Mouse (Mus musculus): ENCODE data around the gene Itga8.

The Itga8 gene

GRCm38 (mm10) chr2:12294060-12294459 lies 7.7 kb downstream of the Itga8 start:
- DNase-seq (ENCODE audit: low spot score in 2 of 2) = no peak

- DNase-seq (ENCODE audit: low spot score in 2 of 2) = no peak
Measured at GRCm38 (mm10) chr2:12293458-12293857, 8.3 kb downstream of the Itga8 start.

GRCm38 (mm10) chr2:12292023-12292820 lies 9.5 kb downstream of the Itga8 start:
- DNase-seq (ENCODE audit: low spot score in 2 of 2) = peak; percentile 81 to 90

- peak in 1 of 2 experiments; percentile 51 for DNase-seq (ENCODE audit: low spot score in 2 of 2)
Measured at GRCm38 (mm10) chr2:12290235-12290634, 11.5 kb downstream of the Itga8 start.

GRCm38 (mm10) chr2:12287831-12288230 lies 13.9 kb downstream of the Itga8 start:
- DNase-seq (ENCODE audit: low spot score in 2 of 2) = no peak

- DNase-seq (ENCODE audit: low spot score in 2 of 2) = no peak
Measured at GRCm38 (mm10) chr2:12280664-12281063, 21.1 kb downstream of the Itga8 start.

GRCm38 (mm10) chr2:12279070-12279612 lies 22.6 kb downstream of the Itga8 start:
- no peak for DNase-seq (ENCODE audit: low spot score in 2 of 2)

GRCm38 (mm10) chr2:12256635-12257317 lies 44.9 kb downstream of the Itga8 start:
- DNase-seq (ENCODE audit: low spot score in 2 of 2) = no peak

GRCm38 (mm10) chr2:12255901-12256300 lies 45.8 kb downstream of the Itga8 start:
- no peak for DNase-seq (ENCODE audit: low spot score in 2 of 2)

- DNase-seq (ENCODE audit: low spot score in 2 of 2) = no peak
Measured at GRCm38 (mm10) chr2:12235345-12235744, 66.4 kb downstream of the Itga8 start.

GRCm38 (mm10) chr2:12229721-12230120 lies 72.0 kb downstream of the Itga8 start:
- DNase-seq (ENCODE audit: low spot score in 2 of 2) = no peak

GRCm38 (mm10) chr2:12228335-12228734 lies 73.4 kb downstream of the Itga8 start:
- no peak for DNase-seq (ENCODE audit: low spot score in 2 of 2)

- DNase-seq (ENCODE audit: low spot score in 2 of 2) = no peak
Measured at GRCm38 (mm10) chr2:12227243-12227642, 74.5 kb downstream of the Itga8 start.

GRCm38 (mm10) chr2:12226367-12226766 lies 75.4 kb downstream of the Itga8 start:
- no peak for DNase-seq (ENCODE audit: low spot score in 2 of 2)

GRCm38 (mm10) chr2:12221671-12222070 lies 80.1 kb downstream of the Itga8 start:
- no peak for DNase-seq (ENCODE audit: low spot score in 2 of 2)

GRCm38 (mm10) chr2:12213464-12213790 lies 88.3 kb downstream of the Itga8 start:
- DNase-seq (ENCODE audit: low spot score in 2 of 2) = no peak

- DNase-seq (ENCODE audit: low spot score in 2 of 2) = no peak
Measured at GRCm38 (mm10) chr2:12212662-12213463, 88.9 kb downstream of the Itga8 start.

- DNase-seq (ENCODE audit: low spot score in 2 of 2) = no peak
Measured at GRCm38 (mm10) chr2:12208142-12208541, 93.6 kb downstream of the Itga8 start.

- no peak for DNase-seq (ENCODE audit: low spot score in 2 of 2)
Measured at GRCm38 (mm10) chr2:12206353-12206752, 95.4 kb downstream of the Itga8 start.

- no peak for DNase-seq (ENCODE audit: low spot score in 2 of 2)
Measured at GRCm38 (mm10) chr2:12205875-12206274, 95.8 kb downstream of the Itga8 start.

- no peak for DNase-seq (ENCODE audit: low spot score in 2 of 2)
Measured at GRCm38 (mm10) chr2:12203231-12203630, 98.5 kb downstream of the Itga8 start.

- DNase-seq (ENCODE audit: low spot score in 2 of 2) = no peak
Measured at GRCm38 (mm10) chr2:12198699-12199098, 103.0 kb downstream of the Itga8 start.

Data from right cerebral cortex, postnatal 36 days (tissue).